Mouse (Mus musculus) spleen, postnatal 36 days (tissue): ENCODE results near the gene Gm11634.

Experiments
- DNase-seq, 2 experiments: peaks; one replicate each; pipeline ENCODE4 v3.0.0; 2022; ENCODE audit warnings: low spot score in 2 of 2, mixed read lengths in 1 of 2

Gm11634 gene

GRCm38 (mm10) chr11:101562391-101562790, 36.7 kb downstream of the Gm11634 start:
- DNase-seq = peak; percentile 46 to 67

- no peak for DNase-seq
These were observed 42.1 kb downstream of the Gm11634 start for GRCm38 (mm10) chr11:101556954-101557353.

- no peak for DNase-seq
These were observed 42.5 kb downstream of the Gm11634 start for GRCm38 (mm10) chr11:101556541-101556940.

DNA sequence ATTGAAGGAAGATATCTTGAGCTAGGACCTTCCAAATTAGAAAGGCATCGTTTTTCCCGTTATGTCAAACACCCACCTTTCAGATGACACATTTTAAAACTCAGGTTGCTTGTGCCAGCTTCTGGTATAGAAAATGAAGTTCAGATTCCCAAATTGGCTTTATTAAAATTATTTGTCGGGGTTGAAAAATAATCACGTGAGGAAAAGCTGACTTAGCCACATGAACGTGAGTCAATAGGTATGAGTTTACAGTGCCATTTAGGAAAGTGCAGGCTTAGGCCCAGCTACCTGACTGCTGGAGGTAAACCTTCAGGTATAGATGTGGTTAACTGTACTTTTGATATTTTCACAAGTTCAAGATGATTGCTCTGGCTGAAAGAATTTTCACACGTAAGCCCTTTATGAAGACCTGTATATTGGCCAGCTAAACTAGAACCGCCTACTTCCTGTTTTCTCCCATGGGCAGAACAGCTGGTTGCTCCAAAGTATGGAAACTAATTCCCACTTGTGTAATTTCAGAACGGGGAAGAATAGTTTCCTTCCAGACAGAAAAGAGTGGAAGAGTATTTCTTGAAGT, 45.6 kb downstream of the Gm11634 start:
- no peak for DNase-seq

DNA sequence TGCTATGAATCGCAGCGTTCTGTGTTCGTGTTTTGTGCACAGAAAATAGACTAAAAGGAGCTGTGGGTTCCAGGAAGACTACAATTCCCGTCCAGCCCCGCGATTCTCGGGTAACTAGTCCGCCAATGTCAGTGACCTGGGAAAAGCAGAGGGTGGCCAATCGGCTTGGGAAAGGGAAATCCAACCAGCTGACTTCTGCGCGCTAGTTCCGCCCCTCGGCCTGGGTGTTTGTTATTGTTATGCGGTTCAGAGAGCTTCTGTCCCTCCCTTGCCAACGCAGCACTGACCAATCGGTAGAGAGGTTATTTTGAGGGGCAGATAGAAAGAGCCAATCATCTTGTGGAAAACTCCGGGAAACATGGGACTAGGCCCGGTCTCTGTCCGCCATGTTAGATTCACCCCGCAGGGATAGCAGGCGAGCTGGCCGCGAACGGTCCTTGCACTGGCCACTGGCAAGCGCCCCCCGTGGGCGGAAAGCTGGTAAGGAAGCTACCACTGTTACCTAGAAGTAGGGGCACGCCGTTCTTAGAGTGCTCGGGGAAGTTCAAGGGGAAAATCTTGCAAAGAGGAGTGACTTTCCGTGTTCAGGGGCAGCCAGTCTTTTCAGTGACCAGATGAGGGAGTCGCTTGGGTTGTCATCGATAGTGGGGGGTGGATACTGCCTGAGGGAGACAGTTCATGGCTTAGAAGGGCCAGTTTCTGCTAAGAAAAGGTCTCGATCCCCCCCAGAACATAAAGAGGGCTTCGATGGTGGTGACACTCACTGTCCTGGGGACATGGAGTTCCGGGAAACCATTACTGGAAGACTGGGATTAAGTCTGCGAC, 46.4 kb downstream of the Gm11634 start:
- DNase-seq = peak; percentile 99

GRCm38 (mm10) chr11:101551751-101552475, 47.1 kb downstream of the Gm11634 start, which contains the start of the genes Brca1 and Nbr1:
Gene Brca1 (minus strand): TSS chr11:101551955.
Gene Nbr1 (plus strand): TSS chr11:101552149.
- peak; percentile 85 to 91 for DNase-seq

DNA sequence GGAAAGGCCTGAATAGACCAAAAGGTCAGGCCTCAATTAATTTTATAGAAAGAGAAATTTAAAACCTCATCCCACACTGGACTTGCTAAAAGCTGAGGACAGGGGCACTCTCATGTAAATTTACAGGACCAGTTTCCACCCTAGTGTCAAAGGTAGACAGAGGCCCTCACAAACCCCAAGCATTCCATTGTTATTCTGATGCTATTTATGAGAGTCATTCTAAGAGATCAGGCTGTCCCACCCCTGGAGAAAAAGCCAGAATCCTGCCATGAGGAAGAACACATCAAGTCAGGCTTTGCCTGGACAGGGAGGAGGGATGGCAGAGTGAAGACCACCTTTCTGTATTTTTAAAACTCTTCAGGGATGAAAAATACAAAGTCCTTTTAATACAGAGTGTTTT, 50.5 kb downstream of the Gm11634 start:
- DNase-seq = no peak

- DNase-seq = no peak
These were observed 54.9 kb downstream of the Gm11634 start for GRCm38 (mm10) chr11:101544132-101544531.
